Mouse (Mus musculus): ENCODE measurements at regions not wholly inside any gene's neighbourhood (a gene's known extent, or its start where the extent isn't known, plus 50 kb on each side); places are given as distances from the start of the nearest gene placed in this dataset.

DNA sequence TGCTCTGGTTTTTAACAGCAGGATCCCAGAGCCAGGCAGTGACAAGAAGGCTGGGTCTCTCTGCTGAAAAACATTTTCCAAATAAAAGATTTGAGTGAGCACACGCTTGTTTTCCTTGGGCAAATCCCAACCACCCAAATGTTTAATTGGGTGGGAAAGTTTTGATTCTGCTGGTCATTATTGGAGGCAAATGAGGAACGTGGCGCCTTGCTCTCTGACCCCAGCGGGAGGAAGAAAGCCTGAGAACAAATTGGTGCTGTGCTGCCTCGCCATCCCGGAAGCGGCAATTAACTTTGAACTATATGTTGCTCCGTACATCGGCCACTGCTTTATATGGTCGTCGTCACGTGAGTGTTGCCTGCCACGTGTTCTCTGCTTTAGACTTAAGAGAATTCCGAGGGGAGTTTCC is 204.7 kb downstream of the Gm12728 start:
- in situ Hi-C loops (cut with MboI; ENCODE audit: low sequenced_read_pairs in 2 of 2, unreplicated experiment in 2 of 2) = no loop called here
- Histone ChIP-seq H3K9ac (ENCODE audit: insufficient read depth, low read depth, low read length, poor library complexity, severe bottlenecking) (no peak overlapping the region), H3K9me3 (ENCODE audit: control insufficient read depth, insufficient read depth, low read depth, low read length) (no peaks in the 10 kb centered on the region), H3K27ac (ENCODE audit: insufficient read depth, low read depth, low read length, poor library complexity, severe bottlenecking) (no peak overlapping the region), H3K36me3 (ENCODE audit: control insufficient read depth, insufficient read depth, low read length, poor library complexity, severe bottlenecking) (no peaks in the 10 kb centered on the region), H3K4me1 (ENCODE audit: control insufficient read depth in 2 of 2, insufficient read depth in 2 of 2, low read length in 2 of 2, poor library complexity in 1 of 2) (no peaks in the 10 kb centered on the region), H3K4me3 (ENCODE audit: insufficient read depth in 1 of 2, low read depth in 1 of 2, low read length in 2 of 2, poor library complexity in 1 of 2, severe bottlenecking in 1 of 2) (no peak overlapping the region)
- DNase-seq (ENCODE audit: low read depth, low spot score) = no peak
- TF ChIP-seq ZC3H11A (IDR thresholded peaks at IDR 0.05; ENCODE audit: borderline replicate concordance, low read depth, low read length) (no peak), HCFC1 (IDR thresholded peaks at IDR 0.05; ENCODE audit: borderline replicate concordance, insufficient read depth, low read length) (no peak), MAFK (IDR thresholded peaks at IDR 0.05; ENCODE audit: insufficient read depth, low read depth, low read length) (no peak), CHD2 (IDR thresholded peaks at IDR 0.05; ENCODE audit: low read depth, low read length) (no peak), ZNF384 (IDR thresholded peaks at IDR 0.05; ENCODE audit: low read depth, low read length) (no peak)

DNA sequence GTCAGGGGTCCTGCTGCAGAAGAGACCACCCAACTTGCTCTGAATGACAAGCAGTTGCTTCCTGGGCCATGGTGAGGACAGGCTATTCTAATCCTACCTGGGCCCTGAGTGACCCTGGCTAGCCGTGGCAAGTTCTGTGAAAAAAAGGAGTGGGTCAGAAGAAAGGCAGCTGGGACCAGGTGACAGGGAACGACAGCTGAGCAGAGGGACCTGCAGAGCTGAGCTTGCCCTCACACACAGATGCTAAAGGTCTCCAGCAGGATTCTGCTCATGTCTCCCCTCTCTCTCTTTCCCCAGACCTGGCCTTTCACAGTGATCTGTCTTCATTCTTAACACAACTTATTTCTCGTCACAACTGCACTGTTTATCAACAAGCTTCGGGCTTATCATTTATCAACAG is 206.4 kb downstream of the Gm12728 start:
- no peak for DNase-seq (ENCODE audit: low read depth, low spot score)
- H3K4me1 ChIP-seq (ENCODE audit: control insufficient read depth in 2 of 2, insufficient read depth in 2 of 2, low read length in 2 of 2, poor library complexity in 1 of 2) = no peaks in the 10 kb centered on the region
- no peak overlapping the region for H3K4me3 ChIP-seq (ENCODE audit: insufficient read depth in 1 of 2, low read depth in 1 of 2, low read length in 2 of 2, poor library complexity in 1 of 2, severe bottlenecking in 1 of 2)
- in situ Hi-C loops (cut with MboI; ENCODE audit: low sequenced_read_pairs in 2 of 2, unreplicated experiment in 2 of 2) = no loop called here
- H3K36me3 ChIP-seq (ENCODE audit: control insufficient read depth, insufficient read depth, low read length, poor library complexity, severe bottlenecking) = no peaks in the 10 kb centered on the region
- H3K9ac ChIP-seq (ENCODE audit: insufficient read depth, low read depth, low read length, poor library complexity, severe bottlenecking) = no peak overlapping the region
- no peak overlapping the region for H3K27ac ChIP-seq (ENCODE audit: insufficient read depth, low read depth, low read length, poor library complexity, severe bottlenecking)
- H3K9me3 ChIP-seq (ENCODE audit: control insufficient read depth, insufficient read depth, low read depth, low read length) = no peaks in the 10 kb centered on the region
- no peak for TF ChIP-seq MAFK (IDR thresholded peaks at IDR 0.05; ENCODE audit: insufficient read depth, low read depth, low read length)
- TF ChIP-seq ZNF384 (IDR thresholded peaks at IDR 0.05; ENCODE audit: low read depth, low read length) = no peak
- TF ChIP-seq HCFC1 (IDR thresholded peaks at IDR 0.05; ENCODE audit: borderline replicate concordance, insufficient read depth, low read length) = no peak
- TF ChIP-seq ZC3H11A (IDR thresholded peaks at IDR 0.05; ENCODE audit: borderline replicate concordance, low read depth, low read length) = no peak
- no peak for TF ChIP-seq CHD2 (IDR thresholded peaks at IDR 0.05; ENCODE audit: low read depth, low read length)

DNA sequence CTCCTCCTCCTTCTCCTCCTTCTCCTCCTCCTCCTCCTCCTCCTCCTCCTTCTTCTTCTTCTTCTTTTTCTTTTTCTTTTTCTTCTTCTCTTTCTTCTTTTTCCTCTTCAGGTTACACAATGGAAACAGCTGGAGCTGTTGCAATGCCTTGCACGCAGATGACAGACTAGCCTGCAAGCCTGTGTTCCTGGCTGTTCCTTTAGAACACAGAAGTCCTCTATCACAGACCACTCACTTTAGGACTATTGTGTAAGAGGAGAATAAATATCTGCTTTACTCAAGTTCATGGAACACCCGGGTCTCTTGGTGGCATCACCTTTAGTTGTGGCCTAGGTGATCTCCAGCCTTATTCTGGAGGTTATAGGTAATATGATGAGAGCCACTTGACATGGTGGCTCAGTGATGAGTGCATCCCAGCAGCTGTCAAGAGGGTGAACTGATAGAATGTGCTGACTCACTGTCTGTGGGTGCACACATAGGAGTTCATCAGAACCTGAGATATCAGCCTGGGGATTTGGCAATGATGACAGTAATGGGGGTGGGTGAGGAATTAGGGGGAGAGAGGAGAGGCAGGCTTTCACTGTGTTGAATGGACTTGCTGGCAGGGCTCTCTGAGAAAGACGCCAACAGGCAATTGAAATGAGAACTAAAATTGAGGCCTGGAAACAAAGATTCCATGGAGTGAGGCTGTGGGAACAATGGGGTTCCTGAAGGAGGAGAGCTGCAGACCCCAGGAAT is 207.4 kb downstream of the Gm12728 start:
- Histone ChIP-seq H3K4me1 (ENCODE audit: control insufficient read depth in 2 of 2, insufficient read depth in 2 of 2, low read length in 2 of 2, poor library complexity in 1 of 2) (no peaks in the 10 kb centered on the region), H3K9ac (ENCODE audit: insufficient read depth, low read depth, low read length, poor library complexity, severe bottlenecking) (no peak overlapping the region), H3K36me3 (ENCODE audit: control insufficient read depth, insufficient read depth, low read length, poor library complexity, severe bottlenecking) (no peaks in the 10 kb centered on the region), H3K4me3 (ENCODE audit: insufficient read depth in 1 of 2, low read depth in 1 of 2, low read length in 2 of 2, poor library complexity in 1 of 2, severe bottlenecking in 1 of 2) (no peak overlapping the region), H3K27ac (ENCODE audit: insufficient read depth, low read depth, low read length, poor library complexity, severe bottlenecking) (no peak overlapping the region), H3K9me3 (ENCODE audit: control insufficient read depth, insufficient read depth, low read depth, low read length) (no peaks in the 10 kb centered on the region)
- no peak for TF ChIP-seq HCFC1 (IDR thresholded peaks at IDR 0.05; ENCODE audit: borderline replicate concordance, insufficient read depth, low read length)
- TF ChIP-seq CHD2 (IDR thresholded peaks at IDR 0.05; ENCODE audit: low read depth, low read length) = no peak
- no peak for TF ChIP-seq ZC3H11A (IDR thresholded peaks at IDR 0.05; ENCODE audit: borderline replicate concordance, low read depth, low read length)
- no peak for TF ChIP-seq ZNF384 (IDR thresholded peaks at IDR 0.05; ENCODE audit: low read depth, low read length)
- no peak for TF ChIP-seq MAFK (IDR thresholded peaks at IDR 0.05; ENCODE audit: insufficient read depth, low read depth, low read length)
- no peak for DNase-seq (ENCODE audit: low read depth, low spot score)
- in situ Hi-C loops (cut with MboI; ENCODE audit: low sequenced_read_pairs in 2 of 2, unreplicated experiment in 2 of 2) = no loop called here

DNA sequence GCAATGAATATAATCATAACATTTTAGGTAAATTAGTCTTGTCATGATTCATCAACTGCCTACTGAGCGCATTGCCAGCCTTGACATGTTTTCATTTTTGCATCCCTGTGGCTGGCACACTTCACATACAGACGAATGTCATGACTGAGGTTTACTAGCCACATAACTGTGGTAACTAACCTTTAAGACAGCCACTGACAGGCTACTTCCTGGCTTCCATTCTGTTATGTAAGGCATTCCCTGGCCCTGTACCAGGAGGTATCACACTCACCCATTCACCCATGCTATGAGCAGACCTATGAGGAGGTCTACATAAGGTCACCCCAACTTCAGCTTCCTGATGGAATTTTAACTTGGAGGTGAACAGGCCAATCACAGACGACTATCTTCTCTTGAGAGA is 212.8 kb downstream of the Gm12728 start:
- H3K4me3 ChIP-seq (ENCODE audit: insufficient read depth in 1 of 2, low read depth in 1 of 2, low read length in 2 of 2, poor library complexity in 1 of 2, severe bottlenecking in 1 of 2) = no peak overlapping the region
- in situ Hi-C loops (cut with MboI; ENCODE audit: low sequenced_read_pairs in 2 of 2, unreplicated experiment in 2 of 2) = no loop called here
- no peak overlapping the region for H3K27ac ChIP-seq (ENCODE audit: insufficient read depth, low read depth, low read length, poor library complexity, severe bottlenecking)
- TF ChIP-seq HCFC1 (IDR thresholded peaks at IDR 0.05; ENCODE audit: borderline replicate concordance, insufficient read depth, low read length) (no peak), ZC3H11A (IDR thresholded peaks at IDR 0.05; ENCODE audit: borderline replicate concordance, low read depth, low read length) (no peak), MAFK (IDR thresholded peaks at IDR 0.05; ENCODE audit: insufficient read depth, low read depth, low read length) (no peak), ZNF384 (IDR thresholded peaks at IDR 0.05; ENCODE audit: low read depth, low read length) (no peak), CHD2 (IDR thresholded peaks at IDR 0.05; ENCODE audit: low read depth, low read length) (no peak)
- no peak for DNase-seq (ENCODE audit: low read depth, low spot score)
- no peaks in the 10 kb centered on the region for H3K36me3 ChIP-seq (ENCODE audit: control insufficient read depth, insufficient read depth, low read length, poor library complexity, severe bottlenecking)
- no peaks in the 10 kb centered on the region for H3K4me1 ChIP-seq (ENCODE audit: control insufficient read depth in 2 of 2, insufficient read depth in 2 of 2, low read length in 2 of 2, poor library complexity in 1 of 2)
- no peak overlapping the region for H3K9ac ChIP-seq (ENCODE audit: insufficient read depth, low read depth, low read length, poor library complexity, severe bottlenecking)
- no peaks in the 10 kb centered on the region for H3K9me3 ChIP-seq (ENCODE audit: control insufficient read depth, insufficient read depth, low read depth, low read length)
